Mouse (Mus musculus) megakaryocyte, adult 5-6 weeks (primary cell): ENCODE measurements around the gene Cbs. TPM values are rescaled to one million over a fixed set of nuclear protein-coding genes. Genes with fewer than 3 reads are reported as not detected.
A peak's percentile ranks its signal among the peaks of the same experiment; 100 is the strongest.

ENCODE experiments used
- ATAC-seq: 2 replicates; pipeline ENCODE4 v1.8.0; 2016; ENCODE audit warnings: mild to moderate bottlenecking, inconsistent platforms; ENCODE audit not compliant: poor library complexity, severe bottlenecking
- total RNA-seq, 2 experiments: library from RNA; stranded (forward) in 1 of 2; stranded (reverse) in 1 of 2; fragments of 153-499, 151-499 nt in 1 of 2; fragments of 221-1000, 200-1000 nt in 1 of 2; gene quantifications; 2 replicates each; pipeline versions ENCODE4 v1.2.3 to v1.2.4; 2015 to 2017

Gene Cbs
- total RNA-seq (2015) (not detected in 2 replicates), total RNA-seq (2017) (not detected in 2 replicates)

- ATAC-seq = peak; percentile 87
Observed at GRCm38 (mm10) chr17:31636942-31637811, at the start of gene Cbs. Gene Cbs (minus strand): TSS chr17:31637238.

- no peak for ATAC-seq
Observed at GRCm38 (mm10) chr17:31686225-31686564, 49.2 kb upstream of the Cbs start.

GRCm38 (mm10) chr17:31685514-31686224, 48.6 kb upstream of the Cbs start:
- ATAC-seq = peak; percentile 92

- ATAC-seq = peak; percentile 64
Observed at GRCm38 (mm10) chr17:31680450-31680849, 43.4 kb upstream of the Cbs start.

- no peak for ATAC-seq
Observed at GRCm38 (mm10) chr17:31677507-31677906, 40.5 kb upstream of the Cbs start, which contains the start of gene Cryaa. Gene Cryaa (plus strand): TSS chr17:31677807.

GRCm38 (mm10) chr17:31674426-31674825, 37.4 kb upstream of the Cbs start:
- no peak for ATAC-seq

GRCm38 (mm10) chr17:31672279-31672678, 35.2 kb upstream of the Cbs start:
- ATAC-seq = no peak

GRCm38 (mm10) chr17:31671698-31672097, 34.7 kb upstream of the Cbs start:
- no peak for ATAC-seq

- no peak for ATAC-seq
Observed at GRCm38 (mm10) chr17:31670163-31670562, 33.1 kb upstream of the Cbs start.

- no peak for ATAC-seq
Observed at GRCm38 (mm10) chr17:31668306-31668705, 31.3 kb upstream of the Cbs start.

GRCm38 (mm10) chr17:31664760-31665159, 27.7 kb upstream of the Cbs start:
- peak; percentile 98 for ATAC-seq

GRCm38 (mm10) chr17:31662855-31663254, 25.8 kb upstream of the Cbs start:
- ATAC-seq = no peak

- no peak for ATAC-seq
Observed at GRCm38 (mm10) chr17:31660661-31661250, 23.7 kb upstream of the Cbs start.

- peak; percentile 100 for ATAC-seq
Observed at GRCm38 (mm10) chr17:31658468-31659185, 21.6 kb upstream of the Cbs start, which contains the start of gene U2af1. Gene U2af1 (minus strand): TSS chr17:31658892.

- no peak for ATAC-seq
Observed at GRCm38 (mm10) chr17:31658136-31658467, 21.1 kb upstream of the Cbs start.

GRCm38 (mm10) chr17:31657141-31657983, 20.3 kb upstream of the Cbs start:
- ATAC-seq = no peak

- ATAC-seq = no peak
Observed at GRCm38 (mm10) chr17:31656682-31657081, 19.6 kb upstream of the Cbs start.

- ATAC-seq = no peak
Observed at GRCm38 (mm10) chr17:31655366-31655765, 18.3 kb upstream of the Cbs start.

- no peak for ATAC-seq
Observed at GRCm38 (mm10) chr17:31653277-31653676, 16.2 kb upstream of the Cbs start.

- ATAC-seq = no peak
Observed at GRCm38 (mm10) chr17:31652152-31652551, 15.1 kb upstream of the Cbs start.
